Mouse (Mus musculus) myocyte (in vitro differentiated cells): Measurements from ENCODE around the gene BC051142. TPM values are rescaled to one million over a fixed set of nuclear protein-coding genes. Genes with fewer than 3 reads are reported as not detected.
"Not testable (repeated sequence)": the region's sequence is repeated elsewhere in the genome, so short reads cannot be mapped to it uniquely, and the experiment has no call there.

Experiments
- H3K27me3 ChIP-seq: one replicate; pipeline ENCODE4 v1.6.1; 2011; ENCODE audit not compliant: control insufficient read depth, insufficient read depth, insufficient read length
- H3K36me3 ChIP-seq: one replicate; pipeline ENCODE4 v1.6.1; 2011; ENCODE audit not compliant: control insufficient read depth, insufficient read depth
- H3K4me2 ChIP-seq: one replicate; pipeline ENCODE4 v1.6.1; 2011; ENCODE audit warnings: low read depth, control low read depth
- H3K4me3 ChIP-seq: one replicate; pipeline ENCODE4 v1.5.1; 2011; ENCODE audit warnings: mild to moderate bottlenecking, control low read depth, moderate library complexity
- H3K79me2 ChIP-seq: one replicate; pipeline ENCODE4 v1.6.1; 2011; ENCODE audit not compliant: control insufficient read depth, insufficient read depth
- H3ac ChIP-seq: one replicate; pipeline ENCODE4 v1.6.1; 2011; ENCODE audit not compliant: control insufficient read depth, insufficient read length
- CEBPB ChIP-seq: IDR thresholded peaks from 2 replicates; pipeline ENCODE4 v1.6.1; 2011; ENCODE audit warnings: mild to moderate bottlenecking, moderate library complexity; ENCODE audit not compliant: poor library complexity, insufficient read depth, severe bottlenecking
- E2F4 ChIP-seq: IDR thresholded peaks from one replicate; pipeline ENCODE4 v1.6.1; 2011; ENCODE audit warnings: mild to moderate bottlenecking, control low read depth, moderate library complexity; ENCODE audit not compliant: insufficient read depth
- MAX ChIP-seq: IDR thresholded peaks from one replicate; pipeline ENCODE4 v1.6.1; 2011; ENCODE audit warnings: low read depth, mild to moderate bottlenecking, control low read depth
- MYOD1 ChIP-seq, 3 experiments: IDR thresholded peaks; one replicate each; pipeline ENCODE4 v1.6.1; 2011; ENCODE audit warnings: control low read depth in 2 of 3, low read depth in 2 of 3, mild to moderate bottlenecking in 2 of 3, moderate library complexity in 1 of 3; ENCODE audit not compliant: insufficient read length in 2 of 3, control insufficient read depth in 1 of 3
- MYOG ChIP-seq, 3 experiments: IDR thresholded peaks; one replicate each; pipeline ENCODE4 v1.6.1; 2011; ENCODE audit warnings: control low read depth in 2 of 3, low read depth in 2 of 3, mild to moderate bottlenecking in 2 of 3; ENCODE audit not compliant: insufficient read length in 2 of 3, control insufficient read depth in 1 of 3, insufficient read depth in 1 of 3
- POLR2A ChIP-seq: IDR thresholded peaks from one replicate; pipeline ENCODE4 v1.6.1; 2011; ENCODE audit warnings: low read depth, mild to moderate bottlenecking, control low read depth, moderate library complexity; ENCODE audit not compliant: insufficient read length
- POLR2AphosphoS2 ChIP-seq: IDR thresholded peaks from one replicate; pipeline ENCODE4 v1.6.1; 2011; ENCODE audit warnings: low read depth, control low read depth; ENCODE audit not compliant: insufficient read length
- REST ChIP-seq: IDR thresholded peaks from one replicate; pipeline ENCODE4 v1.6.1; 2011; ENCODE audit warnings: mild to moderate bottlenecking, control low read depth, moderate library complexity; ENCODE audit not compliant: insufficient read depth, insufficient read length
- SRF ChIP-seq: IDR thresholded peaks from one replicate; pipeline ENCODE4 v1.6.1; 2011; ENCODE audit warnings: low read depth; ENCODE audit not compliant: control insufficient read depth, insufficient read length
- TCF12 ChIP-seq: IDR thresholded peaks from one replicate; pipeline ENCODE4 v1.6.1; 2011; ENCODE audit warnings: mild to moderate bottlenecking, control low read depth; ENCODE audit not compliant: poor library complexity, insufficient read depth, severe bottlenecking
- TCF3 ChIP-seq: IDR thresholded peaks from one replicate; pipeline ENCODE4 v1.6.1; 2011; ENCODE audit warnings: low read depth, control low read depth; ENCODE audit not compliant: insufficient read length
- USF1 ChIP-seq: IDR thresholded peaks from one replicate; pipeline ENCODE4 v1.6.1; 2011; ENCODE audit warnings: low read depth, mild to moderate bottlenecking, control low read depth, moderate library complexity
- polyA plus RNA-seq: library from polyadenylated mRNA; unstranded; fragments of >200 nt; fragmentation: generic; extraction: Trizol; gene quantifications from one replicate; pipeline ENCODE4 v1.2.1, GENCODE M21; 2012; ENCODE audit warnings: missing spikeins

The BC051142 gene
- polyA plus RNA-seq, 1 experiment, result not detected

DNA sequence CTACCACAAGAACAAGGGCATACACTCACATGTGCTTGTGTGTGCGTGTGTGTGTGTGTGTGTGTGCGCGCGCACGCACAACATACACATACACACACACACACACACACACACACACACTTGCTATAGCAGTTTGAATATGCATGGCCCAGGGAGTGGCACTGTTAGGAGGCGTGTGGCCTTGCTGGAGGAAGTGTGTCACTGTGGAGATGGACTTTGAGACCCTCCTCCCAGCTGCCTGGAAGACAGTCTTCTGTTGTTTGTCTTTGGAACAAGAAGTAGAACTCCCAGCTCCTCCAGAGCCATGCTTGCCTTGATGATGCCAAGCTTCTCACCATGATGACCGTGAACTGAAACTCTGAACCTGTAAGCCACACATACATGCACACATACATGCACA, 43.4 kb downstream of the BC051142 start:
- Histone ChIP-seq H3K27me3 (peaks cover 21% of the 10 kb centered on the region), H3K4me3 (no peak overlapping the region), H3K79me2 (no peaks in the 10 kb centered on the region), H3K36me3 (no peaks in the 10 kb centered on the region), H3ac (no peak overlapping the region), H3K4me2 (no peak overlapping the region)
- no peak for TF ChIP-seq CEBPB
- TF ChIP-seq SRF, result no peak
- TF ChIP-seq TCF12, result no peak
- no peak for TF ChIP-seq POLR2A
- TF ChIP-seq MYOD1 (IDR thresholded peaks at IDR 0.05; ENCODE audit: control insufficient read depth in 1 of 3, insufficient read length in 2 of 3, low read depth in 2 of 3), result no peak
- TF ChIP-seq TCF3, result no peak
- no peak for TF ChIP-seq USF1
- no peak for TF ChIP-seq POLR2AphosphoS2
- TF ChIP-seq MYOG (IDR thresholded peaks at IDR 0.05; ENCODE audit: control insufficient read depth in 1 of 3, insufficient read depth in 1 of 3, insufficient read length in 2 of 3, low read depth in 2 of 3), result no peak
- no peak for TF ChIP-seq E2F4
- no peak for TF ChIP-seq REST
- TF ChIP-seq MAX, result no peak

DNA sequence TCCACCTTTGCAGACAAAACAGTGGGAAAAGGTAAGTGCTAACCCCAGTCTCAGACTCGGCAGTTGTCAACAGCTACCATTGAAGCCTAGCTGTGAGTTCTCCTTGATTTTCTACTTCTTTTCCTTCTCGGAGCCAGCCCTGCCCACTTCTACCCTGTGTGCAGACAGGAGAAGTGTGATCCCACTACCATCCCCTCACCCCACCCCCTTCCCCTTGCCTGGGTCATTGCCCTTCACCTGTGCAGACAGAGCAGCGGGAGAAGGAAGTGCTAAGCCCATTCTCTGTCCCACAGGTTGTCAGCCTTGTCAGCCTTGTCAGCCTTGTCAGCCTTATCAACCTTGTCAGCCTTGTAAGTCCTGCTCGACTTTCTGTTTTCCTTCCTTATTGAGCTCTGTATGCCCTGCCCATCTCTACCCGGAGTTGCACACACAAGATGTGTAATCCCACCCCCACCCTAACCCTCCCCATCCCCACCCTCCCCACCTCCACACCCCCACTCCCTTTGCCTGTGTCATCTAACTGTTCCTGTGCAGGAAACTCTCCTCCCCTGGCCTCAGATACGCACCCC, 49.9 kb downstream of the BC051142 start:
- no peak overlapping the region for H3K4me3 ChIP-seq
- TF ChIP-seq SRF (no peak), REST (no peak), E2F4 (no peak), MYOD1 (IDR thresholded peaks at IDR 0.05; ENCODE audit: control insufficient read depth in 1 of 3, insufficient read length in 2 of 3, low read depth in 2 of 3) (no peak), POLR2A (no peak), USF1 (no peak), MYOG (IDR thresholded peaks at IDR 0.05; ENCODE audit: control insufficient read depth in 1 of 3, insufficient read depth in 1 of 3, insufficient read length in 2 of 3, low read depth in 2 of 3) (no peak), MAX (no peak), CEBPB (no peak), TCF12 (no peak), TCF3 (no peak), POLR2AphosphoS2 (no peak)
- H3ac ChIP-seq, result no peak overlapping the region
- no peaks in the 10 kb centered on the region for H3K79me2 ChIP-seq
- H3K27me3 ChIP-seq, result peaks cover 44% of the 10 kb centered on the region
- no peaks in the 10 kb centered on the region for H3K36me3 ChIP-seq
- H3K4me2 ChIP-seq, result no peak overlapping the region

DNA sequence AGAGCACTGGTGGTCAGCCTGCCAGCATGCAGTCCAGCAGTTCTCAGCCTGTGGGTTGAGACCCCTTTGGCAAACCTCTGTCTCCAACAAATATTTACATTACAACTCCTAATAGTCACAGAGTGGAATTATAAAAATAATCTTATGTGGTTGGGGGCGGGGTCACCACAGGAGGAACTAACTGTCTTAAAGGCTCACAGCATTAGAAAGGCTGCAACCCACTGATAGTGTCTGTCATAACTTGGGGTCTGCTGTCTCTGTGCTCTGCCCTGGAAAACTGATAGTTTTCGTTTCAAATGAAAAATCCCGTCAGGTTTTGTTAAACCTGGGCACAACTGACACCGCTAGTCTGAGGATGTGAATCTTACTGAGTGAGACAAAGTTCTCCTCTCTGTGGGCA, 59.0 kb downstream of the BC051142 start:
- Histone ChIP-seq H3K4me3 (no peak overlapping the region), H3ac (no peak overlapping the region), H3K4me2 (no peak overlapping the region), H3K79me2 (no peaks in the 10 kb centered on the region), H3K27me3 (peaks cover 14% of the 10 kb centered on the region), H3K36me3 (no peaks in the 10 kb centered on the region)
- no peak for TF ChIP-seq SRF
- TF ChIP-seq POLR2AphosphoS2, result no peak
- no peak for TF ChIP-seq CEBPB
- TF ChIP-seq E2F4, result no peak
- no peak for TF ChIP-seq MYOD1 (IDR thresholded peaks at IDR 0.05; ENCODE audit: control insufficient read depth in 1 of 3, insufficient read length in 2 of 3, low read depth in 2 of 3)
- TF ChIP-seq MYOG (IDR thresholded peaks at IDR 0.05; ENCODE audit: control insufficient read depth in 1 of 3, insufficient read depth in 1 of 3, insufficient read length in 2 of 3, low read depth in 2 of 3), result no peak
- TF ChIP-seq TCF12, result no peak
- TF ChIP-seq TCF3, result no peak
- TF ChIP-seq REST, result no peak
- TF ChIP-seq POLR2A, result no peak
- TF ChIP-seq USF1, result no peak
- TF ChIP-seq MAX, result no peak

DNA sequence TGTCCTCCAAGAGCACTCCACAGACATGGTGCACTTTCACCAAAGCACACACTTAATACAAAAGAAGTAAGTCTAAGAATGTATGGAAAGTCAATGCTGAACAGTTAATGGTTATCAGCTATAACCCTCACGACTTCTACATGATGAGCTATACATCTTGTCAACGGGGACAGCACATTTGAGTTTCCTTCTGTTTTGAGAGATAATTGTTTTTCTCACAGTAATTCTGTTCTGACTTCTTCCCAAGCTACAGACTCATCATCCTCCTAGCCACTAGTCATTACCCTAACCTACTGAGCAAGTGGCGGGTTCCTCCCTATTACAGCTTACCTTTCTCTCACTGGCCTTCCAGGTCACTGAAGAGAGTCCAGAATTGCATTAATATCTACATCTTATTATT, 60.6 kb downstream of the BC051142 start:
- TF ChIP-seq CEBPB, result no peak
- TF ChIP-seq MAX, result no peak
- TF ChIP-seq TCF3, result no peak
- no peak for TF ChIP-seq MYOD1 (IDR thresholded peaks at IDR 0.05; ENCODE audit: control insufficient read depth in 1 of 3, insufficient read length in 2 of 3, low read depth in 2 of 3)
- no peak for TF ChIP-seq POLR2A
- no peak for TF ChIP-seq E2F4
- TF ChIP-seq USF1, result no peak
- Histone ChIP-seq H3K36me3 (no peaks in the 10 kb centered on the region), H3K79me2 (no peaks in the 10 kb centered on the region), H3K27me3 (peaks cover 9% of the 10 kb centered on the region), H3K4me2 (no peak overlapping the region), H3K4me3 (no peak overlapping the region), H3ac (no peak overlapping the region)

DNA sequence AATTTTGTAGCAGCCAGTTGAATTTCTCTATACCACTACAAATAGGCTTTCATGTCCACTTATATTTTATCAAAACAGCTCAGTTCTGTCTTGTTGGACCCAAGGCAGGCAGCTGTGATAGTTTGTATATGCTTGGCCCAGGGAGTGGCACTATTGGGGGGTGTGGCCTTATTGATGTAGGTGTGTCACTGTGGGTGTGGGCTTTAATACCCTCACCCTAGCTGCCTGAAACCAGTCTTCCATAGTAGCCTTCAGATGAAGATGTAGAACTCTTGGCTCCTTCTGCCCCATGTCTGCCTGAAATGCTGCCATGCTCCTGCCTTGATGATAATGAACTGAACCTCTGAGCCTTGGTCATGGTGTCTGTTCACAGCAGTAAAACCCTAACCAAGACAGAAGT, 67.3 kb downstream of the BC051142 start:
- not testable (repeated sequence) for H3ac ChIP-seq, H3K4me3 ChIP-seq, H3K27me3 ChIP-seq, H3K4me2 ChIP-seq, H3K79me2 ChIP-seq, H3K36me3 ChIP-seq
